Mouse (Mus musculus) stomach, embryonic 14.5 days (tissue): ENCODE measurements around the gene Ddx43. TPM values are rescaled to one million over a fixed set of nuclear protein-coding genes. Genes with fewer than 3 reads are reported as not detected.

Experiments
- ATAC-seq: fragments of 200-750 bp; cut with Nextera tagmentation; 2 replicates; pipeline ENCODE4 v1.8.0; 2017; ENCODE audit warnings: low read depth, moderate TSS enrichment; ENCODE audit not compliant: insufficient number of reproducible peaks, insufficient read depth, low FRiP score
- H3K27ac ChIP-seq: fragments of 300-500 bp; sonication (generic); 2 replicates; pipeline ENCODE4 v1.5.1; 2014; ENCODE audit warnings: mild to moderate bottlenecking, low read length, moderate library complexity, mixed read lengths
- H3K27me3 ChIP-seq: fragments of 300-500 bp; sonication (generic); 2 replicates; pipeline ENCODE4 v1.6.1; 2014; ENCODE audit warnings: low read length, control low read depth, mixed read lengths; ENCODE audit not compliant: control insufficient read depth, insufficient read depth
- H3K36me3 ChIP-seq: fragments of 300-500 bp; sonication (generic); 2 replicates; pipeline ENCODE4 v1.6.1; 2014; ENCODE audit warnings: mild to moderate bottlenecking, control low read depth, low read length, moderate library complexity, mixed read lengths; ENCODE audit not compliant: control insufficient read depth, insufficient read depth
- H3K4me1 ChIP-seq: fragments of 300-500 bp; sonication (generic); 2 replicates; pipeline ENCODE4 v1.6.1; 2014; ENCODE audit warnings: low read length, control low read depth, mixed read lengths; ENCODE audit not compliant: control insufficient read depth, insufficient read depth
- H3K4me2 ChIP-seq: fragments of 300-500 bp; sonication (generic); replicated peaks from 2 replicates; pipeline ENCODE4 v1.6.1; 2014; ENCODE audit warnings: low read depth, low read length, control low read depth
- H3K4me3 ChIP-seq: fragments of 300-500 bp; sonication (generic); 2 replicates; pipeline ENCODE4 v1.5.1; 2014; ENCODE audit warnings: low read depth, low read length, control low read depth
- H3K9ac ChIP-seq: fragments of 300-500 bp; sonication (generic); replicated peaks from 2 replicates; pipeline ENCODE4 v1.6.1; 2014; ENCODE audit warnings: low read depth, mild to moderate bottlenecking, control low read depth, low read length, moderate library complexity, mixed read lengths
- H3K9me3 ChIP-seq: fragments of 300-500 bp; sonication (generic); 2 replicates; pipeline ENCODE4 v1.6.1; 2016; ENCODE audit warnings: low read depth, low read length, control low read depth; ENCODE audit not compliant: control insufficient read depth
- WGBS: fragments of 180-500 bp; shearing (Covaris S2); extraction: QIAGEN DNeasy Blood & Tissue Kit; methylation state at CpG from one replicate; pipeline ENCODE4 v1.1.7; 2014; 5-methylcytosine and 5-hydroxymethylcytosine counted together
- polyA plus RNA-seq: library from polyadenylated mRNA; unstranded; fragments of >200 nt; fragmentation: Nextera tagmentation; extraction: Ambion mirVana; gene quantifications from 2 replicates; pipeline ENCODE4 v1.2.1, GENCODE M21; 2014

The Ddx43 gene
- polyA plus RNA-seq, 1 experiment from 2014 or later = 0.51 TPM

DNA sequence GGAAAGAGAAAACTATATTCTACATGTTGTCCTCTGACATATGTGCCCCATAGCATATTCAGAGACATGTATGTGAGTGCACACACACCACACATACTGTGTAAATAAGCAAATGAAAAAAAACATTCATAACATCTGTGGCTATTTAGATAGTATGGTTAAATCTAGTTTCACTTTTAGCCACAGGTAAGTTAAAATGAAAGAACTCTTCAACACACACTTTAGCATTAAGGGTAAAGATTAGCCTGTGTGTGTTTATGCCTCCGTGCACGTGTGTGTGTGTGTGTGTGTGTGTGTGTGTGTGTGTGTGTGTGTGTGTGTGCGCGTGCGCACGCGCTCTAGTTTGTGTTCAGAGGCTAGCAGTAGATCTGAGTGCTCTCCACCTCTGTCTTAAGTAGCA, 6.0 kb downstream of the Ddx43 start:
- no peak overlapping the region for H3K4me3 ChIP-seq
- H3K27me3 ChIP-seq = no peaks in the 10 kb centered on the region
- H3K4me2 ChIP-seq = no peak overlapping the region
- no peaks in the 10 kb centered on the region for H3K4me1 ChIP-seq
- no peak for ATAC-seq
- H3K9me3 ChIP-seq = no peaks in the 10 kb centered on the region
- no peaks in the 10 kb centered on the region for H3K36me3 ChIP-seq
- H3K9ac ChIP-seq = no peak overlapping the region
- no peak overlapping the region for H3K27ac ChIP-seq
- 88% methylated on average over 7 of the region's 7 CpGs for WGBS

DNA sequence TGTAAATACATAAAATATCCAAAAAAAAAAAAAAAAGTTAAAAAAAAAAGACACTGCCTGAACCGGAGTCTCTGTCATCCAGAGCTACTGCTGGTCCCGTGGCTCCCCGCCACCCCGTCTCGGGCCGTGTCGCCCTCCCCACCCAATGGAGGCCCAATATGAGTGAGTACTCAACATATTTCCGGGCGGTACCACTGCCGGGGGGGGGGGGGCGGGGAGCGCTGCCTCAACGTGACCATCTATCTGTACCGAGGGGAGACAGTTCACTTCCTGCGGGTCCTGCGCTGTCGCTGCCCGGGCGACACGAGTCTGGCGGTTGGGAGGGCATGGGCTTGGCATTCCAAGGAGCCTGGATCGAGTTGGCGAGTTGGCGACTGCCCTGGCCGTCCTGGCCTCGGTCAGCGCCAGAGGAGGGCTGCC, 31.8 kb downstream of the Ddx43 start:
- 23% methylated on average over 27 of the region's 27 CpGs for WGBS
- ATAC-seq = no peak
- Histone ChIP-seq H3K36me3 (no peaks in the 10 kb centered on the region), H3K9me3 (no peaks in the 10 kb centered on the region), H3K9ac (no peak overlapping the region), H3K27me3 (no peaks in the 10 kb centered on the region), H3K4me2 (peak overlapping the region; percentile 60), H3K4me1 (no peaks in the 10 kb centered on the region), H3K27ac (no peak overlapping the region), H3K4me3 (peak overlapping the region; percentile 24)

DNA sequence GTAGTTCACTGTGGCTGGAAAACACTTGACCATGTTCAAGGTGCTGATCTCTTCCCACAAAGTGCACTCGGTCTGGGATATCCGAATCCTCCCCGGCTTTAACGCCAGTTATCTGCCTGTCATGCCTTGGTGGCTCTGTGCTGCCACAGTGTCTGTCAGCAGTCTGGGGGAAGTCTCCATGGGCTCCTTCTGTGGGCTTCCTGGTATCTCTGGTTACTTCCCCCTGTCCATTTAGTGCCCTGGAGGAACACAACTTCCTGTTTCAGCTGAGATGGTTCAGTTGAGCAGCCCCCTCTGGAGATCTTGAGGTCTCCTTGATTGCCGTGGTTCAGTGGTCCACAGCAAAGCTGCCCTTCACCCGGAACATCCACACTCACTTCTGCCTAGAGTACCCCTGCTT, 32.6 kb downstream of the Ddx43 start:
- no peak overlapping the region for H3K27ac ChIP-seq
- WGBS = 83% methylated on average over 6 of the region's 6 CpGs

DNA sequence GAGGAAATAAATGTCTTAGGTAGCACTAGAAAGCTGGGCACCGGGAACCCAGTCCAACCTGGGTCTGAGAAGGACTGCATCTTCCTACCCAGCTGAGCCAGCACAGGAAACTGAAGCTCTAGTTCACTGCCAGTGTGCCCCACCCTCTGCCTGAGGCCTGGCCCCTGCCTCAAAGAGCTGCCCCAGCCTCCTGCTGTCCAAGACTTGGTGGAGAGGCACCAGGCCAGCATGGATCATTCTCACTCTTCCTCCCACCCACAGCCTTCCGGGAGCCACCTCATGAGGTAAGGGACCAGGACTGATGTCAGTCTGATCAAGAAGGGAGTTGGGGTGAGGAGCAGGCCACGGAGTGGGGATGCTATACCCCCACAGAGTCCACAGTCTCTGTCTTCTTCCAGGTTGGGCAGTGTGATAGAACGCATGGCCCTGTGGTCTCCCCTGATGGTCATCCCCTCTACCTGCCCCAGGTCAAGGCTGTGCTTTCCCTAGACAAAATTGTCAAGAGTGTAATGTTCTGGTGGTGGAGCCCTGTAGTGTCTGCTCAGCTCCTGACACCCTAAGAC, 33.4 kb downstream of the Ddx43 start:
- H3K4me3 ChIP-seq = no peak overlapping the region
- no peak overlapping the region for H3K4me2 ChIP-seq
- H3K27me3 ChIP-seq = no peaks in the 10 kb centered on the region
- WGBS = 82% methylated on average over 4 of the region's 4 CpGs
- no peak overlapping the region for H3K27ac ChIP-seq
- no peaks in the 10 kb centered on the region for H3K36me3 ChIP-seq
- no peak overlapping the region for H3K9ac ChIP-seq
- H3K4me1 ChIP-seq = no peaks in the 10 kb centered on the region
- ATAC-seq = no peak
- no peaks in the 10 kb centered on the region for H3K9me3 ChIP-seq

More for the DNA sequence above, 32.6 kb downstream of the Ddx43 start:
- Histone ChIP-seq H3K27me3 (no peaks in the 10 kb centered on the region), H3K4me2 (no peak overlapping the region), H3K9me3 (no peaks in the 10 kb centered on the region), H3K4me1 (no peaks in the 10 kb centered on the region), H3K36me3 (no peaks in the 10 kb centered on the region), H3K4me3 (no peak overlapping the region), H3K9ac (no peak overlapping the region)
- no peak for ATAC-seq

DNA sequence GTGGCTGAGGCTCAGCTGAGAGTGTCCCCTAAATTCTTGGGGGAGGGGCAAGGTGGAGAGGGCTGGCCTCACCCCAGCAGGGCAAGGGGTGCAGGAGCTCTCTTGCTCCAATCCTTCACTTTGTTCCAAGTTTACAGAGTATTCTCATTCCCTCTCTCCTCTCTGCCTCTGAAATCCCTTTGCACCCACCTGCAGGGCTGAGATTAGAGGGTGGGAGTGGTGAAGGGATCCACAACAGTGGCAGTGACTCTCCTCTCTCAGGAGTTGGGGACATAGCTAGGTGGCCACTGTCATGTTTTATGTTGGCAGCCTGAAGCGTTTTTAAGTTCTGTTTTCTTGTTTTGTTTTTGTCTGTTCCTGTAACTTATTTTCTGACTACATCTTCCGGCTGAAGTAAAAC, 34.0 kb downstream of the Ddx43 start:
- no peaks in the 10 kb centered on the region for H3K9me3 ChIP-seq
- H3K27me3 ChIP-seq = no peaks in the 10 kb centered on the region
- H3K4me3 ChIP-seq = no peak overlapping the region
- H3K27ac ChIP-seq = no peak overlapping the region
- no peak overlapping the region for H3K9ac ChIP-seq
- no peak for ATAC-seq
- H3K4me2 ChIP-seq = no peak overlapping the region
- 65% methylated on average over 2 of the region's 2 CpGs for WGBS
- H3K36me3 ChIP-seq = no peaks in the 10 kb centered on the region
- no peaks in the 10 kb centered on the region for H3K4me1 ChIP-seq

DNA sequence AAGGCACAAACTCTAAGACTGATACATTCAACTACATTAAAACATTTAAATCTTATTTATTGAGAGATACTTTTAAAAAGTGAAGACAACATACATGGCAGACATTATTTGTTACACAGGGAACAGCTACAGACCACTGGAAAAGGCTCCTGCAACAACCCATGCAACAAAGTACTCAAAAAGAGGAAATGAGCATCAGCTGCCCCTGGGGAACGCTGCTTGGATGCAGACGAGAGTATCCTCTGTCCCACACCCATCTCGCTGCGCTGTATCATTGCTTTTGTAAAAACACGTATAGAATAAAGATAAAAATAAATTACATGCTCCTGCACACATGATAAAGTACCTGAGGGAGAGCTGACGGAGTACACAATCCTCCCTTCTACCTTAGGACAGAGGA, 34.9 kb downstream of the Ddx43 start:
- no peak overlapping the region for H3K27ac ChIP-seq
- H3K36me3 ChIP-seq = no peaks in the 10 kb centered on the region
- H3K4me2 ChIP-seq = no peak overlapping the region
- H3K4me1 ChIP-seq = no peaks in the 10 kb centered on the region
- H3K9me3 ChIP-seq = no peaks in the 10 kb centered on the region
- ATAC-seq = no peak
- no peak overlapping the region for H3K4me3 ChIP-seq
- no peak overlapping the region for H3K9ac ChIP-seq
- H3K27me3 ChIP-seq = no peaks in the 10 kb centered on the region
- 74% methylated on average over 6 of the region's 6 CpGs for WGBS

DNA sequence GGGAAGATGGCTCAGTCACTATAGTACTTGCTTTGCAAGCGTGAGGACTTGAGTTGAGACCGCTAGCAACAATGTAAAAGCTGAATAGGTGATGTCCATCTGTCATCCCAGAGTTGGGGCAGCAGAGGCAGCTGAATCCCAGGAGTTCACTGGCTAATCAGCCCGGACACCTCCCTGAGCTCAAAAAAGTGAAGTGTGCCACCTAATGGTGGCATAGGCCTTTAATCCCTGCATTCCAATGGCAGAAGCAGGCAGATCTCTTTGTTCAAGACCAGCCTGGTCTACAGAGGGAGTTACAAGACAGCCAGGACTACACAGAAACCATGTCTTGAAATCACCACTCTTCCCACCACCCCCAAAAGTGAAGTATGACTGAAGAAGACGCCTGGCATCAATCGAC, 36.9 kb downstream of the Ddx43 start:
- Histone ChIP-seq H3K4me2 (no peak overlapping the region), H3K27ac (no peak overlapping the region), H3K4me1 (no peaks in the 10 kb centered on the region), H3K4me3 (no peak overlapping the region), H3K36me3 (no peaks in the 10 kb centered on the region), H3K9me3 (no peaks in the 10 kb centered on the region), H3K9ac (no peak overlapping the region), H3K27me3 (no peaks in the 10 kb centered on the region)
- WGBS = 87% methylated on average over 5 of the region's 5 CpGs
- ATAC-seq = no peak

DNA sequence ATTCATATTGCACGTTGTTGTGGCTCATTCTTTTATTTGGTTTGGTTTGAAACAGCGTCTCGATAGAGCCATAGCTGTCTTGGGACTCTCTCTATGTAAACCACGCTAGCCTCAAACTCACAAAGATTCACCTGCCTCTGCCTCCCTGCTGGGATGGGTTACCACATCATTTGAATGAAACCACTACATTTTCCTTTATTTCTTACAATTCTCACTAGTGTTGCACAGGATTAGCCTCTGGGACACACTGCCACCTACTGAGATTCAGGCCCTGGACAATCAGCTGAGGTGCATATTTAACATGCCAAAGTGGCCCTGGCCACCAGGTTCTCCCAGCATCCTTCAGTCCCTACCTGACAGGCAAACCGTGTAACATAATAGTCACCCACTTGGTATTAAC, 43.8 kb downstream of the Ddx43 start:
- no peak for ATAC-seq
- Histone ChIP-seq H3K36me3 (no peaks in the 10 kb centered on the region), H3K4me2 (no peak overlapping the region), H3K4me1 (peaks cover 2% of the 10 kb centered on the region; the same call in 1 of the 2 replicates), H3K27ac (no peak overlapping the region), H3K27me3 (peaks cover 17% of the 10 kb centered on the region; the same call in 1 of the 2 replicates), H3K9me3 (no peaks in the 10 kb centered on the region), H3K4me3 (no peak overlapping the region), H3K9ac (no peak overlapping the region)
- 61% methylated on average over 5 of the region's 5 CpGs for WGBS

DNA sequence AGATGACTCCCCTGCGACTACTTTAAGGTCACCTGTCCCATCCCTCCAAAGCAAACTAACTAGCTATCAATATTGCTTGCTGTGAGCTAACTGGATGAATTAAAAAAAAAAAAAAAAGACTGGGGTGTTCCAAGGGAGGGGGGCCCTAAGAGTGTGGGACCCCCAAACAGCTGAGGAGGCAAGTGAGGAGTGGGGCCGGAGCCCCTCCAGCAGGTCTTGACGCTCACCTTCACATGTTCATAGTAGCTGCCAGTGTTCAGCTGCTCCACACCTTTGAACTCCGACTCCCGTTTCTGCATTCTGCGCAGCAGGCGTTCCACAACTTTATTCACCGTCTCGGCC, 46.6 kb downstream of the Ddx43 start:
- no peaks in the 10 kb centered on the region for H3K9me3 ChIP-seq
- peak; percentile 38; the same call in 1 of the 2 replicates for ATAC-seq
- H3K4me3 ChIP-seq = peak overlapping the region; percentile 54
- no peaks in the 10 kb centered on the region for H3K36me3 ChIP-seq
- WGBS = 6% methylated on average over 9 of the region's 9 CpGs
- H3K4me2 ChIP-seq = peak overlapping the region; percentile 87
- peak overlapping the region; percentile 45; the same call in 1 of the 2 replicates for H3K9ac ChIP-seq
- peaks cover 2% of the 10 kb centered on the region; the same call in 1 of the 2 replicates for H3K4me1 ChIP-seq
- peaks cover 22% of the 10 kb centered on the region; the same call in 1 of the 2 replicates for H3K27me3 ChIP-seq
- H3K27ac ChIP-seq = no peak overlapping the region
